Mouse (Mus musculus): ENCODE measurements at regions not wholly inside any gene's neighbourhood (a gene's known extent, or its start where the extent isn't known, plus 50 kb on each side); places are given as distances from the start of the nearest gene placed in this dataset.

DNA sequence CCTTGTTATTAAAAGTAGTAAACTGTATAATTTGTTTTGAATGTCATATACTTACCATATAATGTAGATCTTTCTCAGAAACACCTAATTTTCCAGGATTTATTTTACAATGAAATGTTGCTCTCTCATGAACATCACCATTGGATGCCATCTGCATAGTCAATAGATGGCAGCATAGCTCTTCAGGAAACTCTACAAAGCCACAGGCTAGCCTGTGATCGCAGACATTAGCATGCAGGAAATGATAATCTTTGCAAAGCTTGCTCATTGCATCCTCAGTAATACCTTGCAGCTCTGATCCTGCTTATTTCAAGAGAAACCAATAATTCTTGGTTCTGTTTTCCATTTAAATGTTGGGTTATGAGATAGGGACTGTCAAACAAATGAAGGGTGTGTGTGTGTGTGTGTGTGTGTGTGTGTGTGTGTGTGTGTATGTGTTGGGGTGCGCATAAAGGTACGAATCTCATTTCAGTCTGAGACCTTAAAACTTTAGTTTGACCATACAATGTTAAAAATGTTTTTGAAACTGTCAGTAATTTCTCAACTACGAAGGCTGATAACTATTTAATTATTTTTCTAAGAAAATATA lies 1595.1 kb upstream of the Pcdh10 start:
- Histone ChIP-seq H3K4me1 (ENCODE audit: control insufficient read depth, insufficient read depth) (no peaks in the 10 kb centered on the region), H3K9me3 (replicated peaks; ENCODE audit: control insufficient read depth, low read length) (no peaks in the 10 kb centered on the region), H3K9ac (replicated peaks; ENCODE audit: low read depth, low read length) (no peak overlapping the region), H3K27ac (ENCODE audit: low read depth) (no peak overlapping the region), H3K4me2 (ENCODE audit: low read depth, low read length) (no peak overlapping the region), H3K27me3 (ENCODE audit: control insufficient read depth, insufficient read depth, low read length) (no peaks in the 10 kb centered on the region), H3K4me3 (ENCODE audit: low read depth, low read length) (no peak overlapping the region), H3K36me3 (replicated peaks; ENCODE audit: control insufficient read depth, insufficient read depth, low read length) (no peaks in the 10 kb centered on the region)
- DNase-seq (ENCODE audit: low spot score) (no peak), ATAC-seq (ENCODE audit: insufficient read depth, low read depth) (no peak)
- TF ChIP-seq EP300 (IDR thresholded peaks at IDR 0.05; ENCODE audit: low read depth) (no peak), CTCF (IDR thresholded peaks at IDR 0.05; ENCODE audit: low read depth) (peak; percentile 41)
- WGBS = 75% methylated on average over 4 of the region's 4 CpGs

DNA sequence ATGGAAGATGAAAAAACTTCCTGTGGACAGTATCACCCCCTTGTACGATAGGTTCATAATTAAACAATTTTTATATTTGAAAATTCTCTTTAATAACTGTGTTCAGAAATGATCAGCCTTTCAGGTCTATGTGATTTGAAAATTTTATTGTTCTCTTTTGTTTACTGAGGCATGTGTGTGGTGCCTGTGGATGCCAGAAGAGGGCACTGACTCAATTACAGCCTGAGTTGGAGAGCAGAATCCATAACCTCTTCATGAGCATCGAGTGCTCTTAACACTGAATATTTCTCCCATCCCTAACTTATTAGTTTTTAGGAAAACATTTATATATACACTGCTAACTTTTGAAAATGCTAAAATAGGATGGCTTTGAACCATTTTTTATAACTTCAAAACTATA lies 1594.0 kb upstream of the Pcdh10 start:
- Histone ChIP-seq H3K36me3 (replicated peaks; ENCODE audit: control insufficient read depth, insufficient read depth, low read length) (no peaks in the 10 kb centered on the region), H3K27me3 (ENCODE audit: control insufficient read depth, insufficient read depth, low read length) (no peaks in the 10 kb centered on the region), H3K4me1 (ENCODE audit: control insufficient read depth, insufficient read depth) (no peaks in the 10 kb centered on the region), H3K9me3 (replicated peaks; ENCODE audit: control insufficient read depth, low read length) (no peaks in the 10 kb centered on the region), H3K9ac (replicated peaks; ENCODE audit: low read depth, low read length) (no peak overlapping the region), H3K4me3 (ENCODE audit: low read depth, low read length) (no peak overlapping the region), H3K4me2 (ENCODE audit: low read depth, low read length) (no peak overlapping the region), H3K27ac (ENCODE audit: low read depth) (no peak overlapping the region)
- WGBS = 67% methylated on average over 2 of the region's 2 CpGs
- ATAC-seq (ENCODE audit: insufficient read depth, low read depth) (no peak), DNase-seq (ENCODE audit: low spot score) (no peak)
- TF ChIP-seq CTCF (IDR thresholded peaks at IDR 0.05; ENCODE audit: low read depth) (no peak), EP300 (IDR thresholded peaks at IDR 0.05; ENCODE audit: low read depth) (no peak)

Data from heart, postnatal 0 days (tissue).